Mouse (Mus musculus): ENCODE results near the gene Tas1r2. TPM values are rescaled to one million over a fixed set of nuclear protein-coding genes. Genes with fewer than 3 reads are reported as not detected.

The Tas1r2 gene
- total RNA-seq, 2 experiments from 2014 or later: not detected

DNA sequence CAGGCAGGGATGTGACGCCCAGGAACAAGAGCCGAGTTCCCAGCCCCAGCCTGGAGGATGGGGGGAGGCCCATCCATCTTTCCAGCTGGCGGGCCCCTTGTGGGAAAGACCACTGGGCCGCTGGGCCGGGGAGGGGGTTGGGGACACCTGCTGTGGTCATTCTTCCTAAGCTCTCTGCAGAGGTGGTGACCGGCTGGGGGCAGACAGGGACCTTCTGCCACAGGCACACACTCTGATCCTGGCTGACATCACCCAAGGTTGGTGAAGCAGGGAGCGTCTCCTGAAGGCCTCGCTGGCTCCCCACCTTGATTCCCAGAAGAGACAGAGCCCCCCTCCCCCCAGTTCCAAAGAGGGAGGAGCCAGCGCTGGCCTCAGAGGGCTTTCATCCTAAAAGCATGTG is 44.4 kb downstream of the Tas1r2 start:
- intact Hi-C loops (cut with DNase I; ENCODE audit: low total_unique reads): no loop called here
- DNase-seq: peak; percentile 41

DNA sequence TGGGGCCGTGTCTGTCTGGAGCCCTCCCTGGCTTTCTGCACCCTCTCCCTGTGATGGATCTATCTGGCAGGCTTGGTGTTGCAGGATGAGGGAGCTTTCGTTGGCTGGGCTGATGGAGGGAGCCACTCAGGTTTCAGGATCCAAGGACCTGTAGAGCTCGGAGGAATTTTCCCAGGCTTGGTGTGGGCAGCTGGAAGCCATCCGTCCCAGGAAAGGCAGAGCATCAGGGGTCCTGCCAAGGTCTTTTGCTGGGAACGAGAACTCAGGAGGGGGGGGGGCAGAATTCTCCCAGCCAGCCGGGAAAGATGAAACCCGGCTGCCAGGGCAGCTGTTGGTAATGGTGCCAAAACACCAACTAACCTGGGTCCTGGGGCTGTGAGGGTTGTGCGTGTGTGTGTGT is 45.3 kb downstream of the Tas1r2 start:
- peak; percentile 33 for DNase-seq
- intact Hi-C loops (cut with DNase I; ENCODE audit: low total_unique reads): no loop called here

DNA sequence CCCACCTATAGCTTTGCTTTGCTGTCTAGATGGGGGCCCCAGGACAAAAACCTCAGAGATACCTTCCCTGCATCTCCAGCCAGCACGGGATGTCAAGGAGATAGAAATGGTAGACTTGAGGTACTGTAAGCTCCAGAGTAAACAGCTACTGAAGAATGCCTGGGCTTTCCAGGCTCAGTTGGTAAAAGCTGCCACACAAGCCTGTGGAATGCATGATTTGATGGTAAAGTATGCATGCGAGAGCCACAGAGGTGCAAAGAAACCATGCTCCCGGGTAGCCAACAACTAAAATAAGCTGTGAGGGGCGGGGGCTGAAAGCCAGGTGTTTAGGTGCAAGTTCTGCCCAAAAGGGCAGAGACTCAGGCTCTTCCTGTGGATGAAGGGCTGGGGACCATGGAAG is 49.6 kb downstream of the Tas1r2 start:
- intact Hi-C loops (cut with DNase I; ENCODE audit: low total_unique reads): no loop called here

DNA sequence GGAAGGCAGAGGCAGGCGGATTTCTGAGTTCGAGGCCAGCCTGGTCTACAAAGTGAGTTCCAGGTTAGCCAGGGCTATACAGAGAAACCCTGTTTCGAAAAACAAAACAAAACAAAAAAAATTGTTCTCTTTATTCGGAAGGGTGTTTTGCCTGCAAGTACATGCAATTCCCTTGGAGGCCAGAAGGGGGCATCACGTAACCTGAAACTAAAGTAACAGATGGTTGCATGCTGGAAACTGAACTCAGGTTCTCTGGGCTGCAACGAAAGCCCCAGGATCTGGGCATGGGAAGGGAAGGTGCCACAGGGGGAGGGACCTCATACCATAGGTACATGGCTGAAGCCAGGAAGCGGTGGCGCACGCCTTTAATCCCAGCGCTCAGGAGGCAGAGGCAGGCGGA is 50.1 kb downstream of the Tas1r2 start:
- no peak for DNase-seq
- intact Hi-C loops (cut with DNase I; ENCODE audit: low total_unique reads): no loop called here

More for the DNA sequence above, 49.6 kb downstream of the Tas1r2 start:
- DNase-seq: no peak

DNA sequence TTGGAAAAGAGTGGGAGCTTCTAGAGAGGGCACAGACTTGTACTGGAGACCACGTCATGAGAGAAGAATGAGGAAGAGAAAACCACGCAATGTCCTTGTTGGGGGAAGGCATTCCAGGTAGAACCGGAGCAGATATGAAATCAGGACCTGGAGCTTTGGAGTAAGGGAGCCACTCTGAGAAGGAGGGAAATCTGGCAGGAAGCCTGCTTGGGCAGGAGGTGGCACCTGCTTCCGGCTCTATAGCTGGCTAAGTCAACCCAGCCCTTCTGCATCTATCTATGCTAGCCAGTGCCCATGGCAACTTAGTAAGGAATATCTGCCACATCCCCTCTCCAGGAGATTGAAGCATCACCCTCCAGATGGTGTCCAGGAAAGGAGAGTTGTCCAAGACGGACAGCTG is 52.6 kb downstream of the Tas1r2 start:
- intact Hi-C loops (cut with DNase I; ENCODE audit: low total_unique reads): no loop called here
- DNase-seq: no peak

DNA sequence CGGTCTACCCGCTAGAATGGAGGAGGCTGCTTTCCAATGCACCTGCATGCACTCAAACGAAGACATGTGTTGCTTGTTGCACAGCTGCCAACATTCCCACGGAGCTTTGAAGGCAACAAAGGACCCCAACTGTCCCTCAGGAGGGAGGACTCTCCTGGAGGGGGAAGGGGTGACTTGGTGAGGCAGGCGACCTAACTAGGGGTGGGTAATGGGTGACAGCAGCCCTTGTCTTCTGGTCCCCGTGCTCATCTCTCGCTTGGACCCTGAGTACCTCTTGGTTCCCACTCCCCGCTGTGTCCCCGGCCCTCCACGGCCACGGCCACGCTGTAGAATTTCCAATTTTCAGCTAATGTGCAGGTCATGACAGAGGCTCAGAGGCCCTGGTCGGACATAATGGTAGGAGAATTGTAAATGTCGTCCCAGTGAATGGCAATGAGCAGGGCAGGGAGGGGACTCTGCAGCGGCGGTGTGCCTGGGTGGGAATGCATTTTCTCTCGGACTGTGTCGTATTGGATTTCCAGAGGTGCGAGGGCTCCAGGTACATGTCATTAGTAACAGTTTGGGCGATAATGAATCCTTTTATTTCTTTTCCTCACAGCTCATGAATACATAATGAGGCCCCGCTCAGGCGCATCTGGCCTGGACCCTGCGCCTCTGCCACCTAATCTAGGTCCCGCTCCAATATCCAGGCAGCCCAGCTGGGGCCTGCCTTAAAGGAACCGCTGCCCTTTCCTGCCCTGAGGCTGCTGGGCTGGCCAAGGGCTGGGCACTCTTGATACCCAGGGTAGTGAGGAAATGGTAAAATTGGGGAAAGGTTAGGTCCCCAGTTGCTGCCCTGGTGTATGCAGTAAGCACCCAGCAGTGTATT is 57.4 kb downstream of the Tas1r2 start:
- intact Hi-C loops (cut with DNase I; ENCODE audit: low total_unique reads): no loop called here

DNA sequence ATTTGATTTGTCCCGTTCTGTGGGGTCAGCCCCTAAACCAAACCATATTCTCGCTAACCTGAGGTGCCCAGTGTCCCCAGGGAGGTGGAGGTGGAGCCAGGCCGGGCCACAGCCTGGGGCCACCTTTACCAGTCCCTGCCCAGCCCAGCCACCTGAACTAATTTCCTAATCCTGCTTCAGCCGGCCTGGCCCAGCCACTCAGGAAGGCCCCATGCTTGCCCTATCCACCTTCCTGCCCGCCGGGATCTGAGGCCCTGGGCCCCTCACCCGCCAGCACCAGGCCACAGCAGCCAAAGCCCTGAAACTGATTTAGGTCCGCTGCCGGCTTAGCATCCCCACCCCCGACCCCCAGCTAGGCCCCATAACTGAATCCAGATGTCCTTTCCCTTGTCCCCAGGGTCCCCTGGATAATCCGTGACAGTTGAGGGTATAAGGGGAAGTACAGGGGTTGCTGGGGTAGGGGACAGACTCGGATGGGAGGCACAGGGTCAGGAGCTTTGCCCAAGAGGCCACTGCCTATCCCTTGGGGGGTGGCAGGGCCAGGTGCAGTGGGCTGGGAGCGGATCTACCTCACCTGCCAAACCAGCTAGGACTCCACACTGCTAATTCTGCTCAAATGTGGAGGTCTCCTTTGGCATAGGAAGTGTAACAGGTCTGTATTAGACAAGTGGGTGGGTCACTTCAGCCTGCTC is 62.0 kb downstream of the Tas1r2 start:
- intact Hi-C loops (cut with DNase I; ENCODE audit: low total_unique reads): no loop called here

More for the DNA sequence above, 57.4 kb downstream of the Tas1r2 start:
- no peak for DNase-seq

DNA sequence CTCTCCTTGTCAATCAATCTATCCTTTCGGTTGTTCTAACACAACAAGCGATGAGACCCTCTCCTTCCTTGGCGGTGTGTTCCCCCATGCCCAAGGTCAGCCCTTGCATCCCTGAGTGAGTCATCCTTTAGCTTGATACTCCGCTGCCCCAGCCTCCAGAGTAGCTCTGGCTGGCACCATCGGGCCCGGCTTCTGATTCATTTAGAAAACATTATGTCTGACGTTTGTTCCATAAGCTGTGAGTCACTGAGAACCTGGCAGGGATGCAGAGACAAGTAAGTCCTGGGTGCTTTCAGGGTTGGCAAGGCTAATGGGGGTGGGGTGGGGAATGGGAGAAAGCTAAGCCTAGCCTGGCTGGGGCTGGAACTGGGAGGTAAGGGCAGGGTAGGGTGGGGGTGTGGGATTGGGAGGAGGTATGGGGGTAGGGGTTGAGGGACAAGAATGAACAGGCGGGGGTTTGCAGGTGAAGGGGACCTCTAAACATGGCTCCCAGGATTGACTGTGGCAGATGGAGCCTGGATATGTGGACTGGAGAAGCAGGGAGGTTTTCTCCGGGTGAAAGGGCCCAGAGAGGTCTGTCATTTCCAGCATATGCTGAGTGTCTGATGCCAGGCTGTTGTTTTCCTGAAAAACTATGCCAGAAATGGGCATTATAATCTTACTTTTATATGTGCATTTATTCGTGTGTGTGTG is 63.3 kb downstream of the Tas1r2 start:
- intact Hi-C loops (cut with DNase I; ENCODE audit: low total_unique reads): no loop called here
- DNase-seq: no peak

More for the DNA sequence above, 62.0 kb downstream of the Tas1r2 start:
- no peak for DNase-seq

DNA sequence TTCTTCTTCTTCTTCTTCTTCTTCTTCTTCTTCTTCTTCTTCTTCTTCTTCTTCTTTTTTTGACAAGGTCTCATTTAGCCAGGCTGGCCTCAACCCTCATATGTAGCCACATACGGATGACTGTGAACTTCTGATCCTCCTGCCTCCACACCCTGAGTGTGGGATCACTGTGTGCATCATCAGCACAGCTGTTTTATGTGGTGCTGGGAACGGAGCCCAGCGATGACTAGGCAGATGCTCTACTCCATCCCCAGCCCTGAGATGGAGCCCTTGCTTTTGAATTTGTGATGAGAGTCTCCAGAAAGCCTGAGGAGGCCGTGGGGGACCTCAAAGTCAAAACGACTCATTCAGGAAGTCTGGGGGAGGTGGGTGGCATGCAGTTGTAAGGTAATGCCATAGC is 65.6 kb downstream of the Tas1r2 start:
- DNase-seq: no peak
- intact Hi-C loops (cut with DNase I; ENCODE audit: low total_unique reads): no loop called here

Small RNA genes within 50 kb of the gene (microRNA-seq; reads per million reads assigned to microRNA genes)
- gene Mir7020: 0 reads per million in 2 experiments

Other genes with a start within 250 kb of the Tas1r2 start
- 1 to 10 TPM; 3.9 to 4.9 TPM for gene Iffo2, start 123.0 kb upstream of the Tas1r2 start, total RNA-seq (2021)
- not detected for gene Gm21969, start 50.4 kb upstream of the Tas1r2 start, total RNA-seq (2021)
- 10 to 100 TPM; 45.0 to 47.7 TPM for gene Aldh4a1, start 30.7 kb upstream of the Tas1r2 start, total RNA-seq (2021)
- gene Pax7, start 180.0 kb downstream of the Tas1r2 start, total RNA-seq (2021): 1 to 10 TPM; 3.2 to 5.2 TPM

Data from gastrocnemius, postnatal 14 days (tissue).